Mouse (Mus musculus) heart, adult 2 months (tissue): ENCODE results near the gene Acvr1b.

ENCODE experiments used
- EP300 ChIP-seq: fragments of 200-500 bp; IDR thresholded peaks from 2 replicates; pipeline ENCODE4 v1.6.1; 2011; ENCODE audit warnings: low read depth, low read length, control low read depth; ENCODE audit not compliant: insufficient read depth
- POLR2A ChIP-seq: fragments of 200-500 bp; IDR thresholded peaks from 2 replicates; pipeline ENCODE4 v1.6.1; 2011; ENCODE audit warnings: mild to moderate bottlenecking, low read depth, low read length, control low read depth; ENCODE audit not compliant: insufficient read depth

GRCm38 (mm10) chr15:101175613-101176283 is 1.9 kb downstream of the Acvr1b start:
- TF ChIP-seq EP300 (no peak), POLR2A (no peak)
